Mouse (Mus musculus): ENCODE results near the gene Zeb2. TPM values are rescaled to one million over a fixed set of nuclear protein-coding genes. Genes with fewer than 3 reads are reported as not detected.

Gene Zeb2
- polyA plus RNA-seq, 1 experiment = 143 TPM

DNA sequence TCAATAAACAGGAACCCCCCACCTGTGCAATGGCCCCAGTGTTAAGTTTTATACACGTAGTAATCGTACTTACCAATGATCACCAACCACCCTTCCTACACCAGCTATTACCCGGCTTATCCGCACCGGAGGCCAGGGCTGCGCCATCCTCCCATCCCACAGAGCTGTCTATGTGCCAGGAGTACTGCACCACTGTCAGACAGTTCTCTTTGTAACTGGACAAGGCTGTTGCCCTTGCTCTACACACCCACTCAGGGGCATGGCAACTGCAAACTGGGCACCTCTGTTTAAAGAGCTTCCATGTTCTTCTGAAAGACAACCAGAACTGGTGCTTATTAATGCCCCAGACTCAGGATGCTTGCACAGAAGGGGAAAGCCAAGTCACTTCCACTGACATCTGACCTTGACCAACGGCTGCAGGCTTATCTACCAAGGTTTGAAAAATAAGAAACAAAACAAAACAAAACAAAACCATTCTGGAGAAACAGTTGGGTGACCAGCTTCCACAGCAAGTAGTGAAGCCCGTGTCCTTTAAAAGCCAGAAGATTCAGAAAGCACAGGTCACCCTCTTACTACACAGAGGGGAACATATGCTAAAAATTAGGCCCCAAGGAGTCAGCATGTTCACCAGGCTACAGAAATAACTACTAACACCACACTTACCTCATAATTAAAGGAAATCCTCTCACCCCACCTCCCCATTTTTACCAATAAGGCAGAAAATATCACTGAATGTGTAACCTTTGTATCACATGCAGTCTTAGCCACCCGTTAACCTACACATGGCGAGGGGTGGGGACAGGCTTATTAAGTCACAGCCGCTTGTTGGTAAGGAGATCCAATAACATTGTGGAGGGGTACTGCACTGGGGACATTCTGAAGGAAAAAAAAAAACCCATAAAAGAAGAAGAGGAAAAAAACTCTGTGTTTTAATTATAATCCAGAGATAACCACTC lies 62.8 kb downstream of the Zeb2 start:
- H3K27ac ChIP-seq (ENCODE audit: control insufficient read depth, insufficient read depth, low read depth, low read length, poor library complexity) = peak overlapping the region; percentile 12; the same call in 1 of the 2 replicates
- TF ChIP-seq CTCF (IDR thresholded peaks at IDR 0.05; ENCODE audit: control insufficient read depth, insufficient read depth, low read length) (no peak), POLR2A (IDR thresholded peaks at IDR 0.05; ENCODE audit: borderline replicate concordance, control insufficient read depth, low read depth, low read length) (no peak)
- H3K4me3 ChIP-seq (replicated peaks; ENCODE audit: control insufficient read depth, low read depth, low read length) = no peak overlapping the region
- H3K4me1 ChIP-seq (ENCODE audit: control insufficient read depth, insufficient read depth, low read length) = peaks cover 2% of the 10 kb centered on the region; the same call in 1 of the 2 replicates
- 79% methylated on average over 11 of the region's 11 CpGs for WGBS

DNA sequence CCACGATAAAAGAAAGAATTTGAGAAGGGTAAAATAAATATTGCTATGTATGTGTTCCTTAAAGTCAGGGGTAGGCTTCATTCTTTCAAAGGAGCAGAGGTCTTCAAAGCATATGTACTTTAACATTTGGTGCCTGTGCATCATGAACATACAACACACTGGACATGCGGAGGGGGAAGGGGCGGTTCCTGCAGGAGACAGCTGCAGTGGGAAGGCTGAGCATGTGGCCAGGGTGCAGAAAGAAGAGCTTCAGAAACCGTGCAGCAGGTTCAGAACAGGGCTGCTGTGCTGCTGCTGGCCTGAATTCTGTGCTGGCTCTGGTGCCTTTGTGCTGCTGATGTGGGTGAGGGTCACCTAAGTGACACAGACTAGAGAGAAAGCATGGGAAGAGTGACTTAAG lies 64.6 kb downstream of the Zeb2 start:
- WGBS = 50% methylated on average over 4 of the region's 4 CpGs
- Histone ChIP-seq H3K27ac (ENCODE audit: control insufficient read depth, insufficient read depth, low read depth, low read length, poor library complexity) (no peak overlapping the region), H3K4me3 (replicated peaks; ENCODE audit: control insufficient read depth, low read depth, low read length) (no peak overlapping the region), H3K4me1 (ENCODE audit: control insufficient read depth, insufficient read depth, low read length) (peaks cover 3% of the 10 kb centered on the region; the same call in 1 of the 2 replicates)
- no peak for TF ChIP-seq CTCF (IDR thresholded peaks at IDR 0.05; ENCODE audit: control insufficient read depth, insufficient read depth, low read length)
- no peak for TF ChIP-seq POLR2A (IDR thresholded peaks at IDR 0.05; ENCODE audit: borderline replicate concordance, control insufficient read depth, low read depth, low read length)

DNA sequence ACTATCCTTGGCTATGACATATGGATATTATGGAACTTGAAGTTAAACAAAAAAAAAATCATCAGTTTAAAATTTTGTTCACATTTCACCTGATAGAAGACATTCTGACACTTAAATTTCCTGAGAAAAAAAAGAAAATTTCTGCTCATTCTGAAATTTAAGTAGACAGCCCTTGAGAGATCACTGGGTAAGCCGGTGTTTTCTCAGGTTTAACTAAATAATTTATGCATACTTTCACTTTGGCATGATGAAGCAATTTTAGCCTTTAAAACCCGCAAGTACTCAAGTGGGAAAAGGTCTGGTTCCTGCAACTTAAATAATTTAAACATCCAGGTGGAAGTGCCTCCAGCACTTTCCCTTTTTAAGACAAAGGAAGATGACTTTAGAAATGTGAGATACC lies 65.9 kb downstream of the Zeb2 start:
- TF ChIP-seq CTCF (IDR thresholded peaks at IDR 0.05; ENCODE audit: control insufficient read depth, insufficient read depth, low read length) (no peak), POLR2A (IDR thresholded peaks at IDR 0.05; ENCODE audit: borderline replicate concordance, control insufficient read depth, low read depth, low read length) (no peak)
- Histone ChIP-seq H3K4me3 (replicated peaks; ENCODE audit: control insufficient read depth, low read depth, low read length) (no peak overlapping the region), H3K27ac (ENCODE audit: control insufficient read depth, insufficient read depth, low read depth, low read length, poor library complexity) (no peak overlapping the region), H3K4me1 (ENCODE audit: control insufficient read depth, insufficient read depth, low read length) (peaks cover 3% of the 10 kb centered on the region; the same call in 1 of the 2 replicates)
- 21% methylated on average over 2 of the region's 2 CpGs for WGBS

DNA sequence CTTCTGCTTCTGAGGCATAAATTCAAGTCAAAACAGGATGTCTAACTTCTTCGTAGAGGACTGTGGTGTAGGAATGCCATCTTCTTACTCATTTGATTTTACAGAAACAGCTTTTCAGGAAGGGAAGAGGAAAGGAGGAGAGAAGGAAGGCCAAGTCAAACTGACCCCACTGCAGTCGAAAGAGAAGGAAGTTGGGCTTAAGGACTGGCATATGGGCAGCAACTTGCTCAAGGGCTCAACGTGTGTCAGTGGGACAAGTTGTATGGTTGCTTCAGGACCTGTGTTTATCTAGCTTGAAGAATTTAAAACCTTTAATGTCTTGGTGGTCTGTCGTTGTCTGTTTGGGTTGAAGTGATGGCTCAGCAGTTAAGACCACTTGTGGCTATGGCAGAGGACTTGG lies 67.3 kb downstream of the Zeb2 start:
- Histone ChIP-seq H3K4me3 (replicated peaks; ENCODE audit: control insufficient read depth, low read depth, low read length) (no peak overlapping the region), H3K27ac (ENCODE audit: control insufficient read depth, insufficient read depth, low read depth, low read length, poor library complexity) (no peak overlapping the region), H3K4me1 (ENCODE audit: control insufficient read depth, insufficient read depth, low read length) (peaks cover 6% of the 10 kb centered on the region)
- TF ChIP-seq CTCF (IDR thresholded peaks at IDR 0.05; ENCODE audit: control insufficient read depth, insufficient read depth, low read length) (no peak), POLR2A (IDR thresholded peaks at IDR 0.05; ENCODE audit: borderline replicate concordance, control insufficient read depth, low read depth, low read length) (no peak)
- WGBS = 44% methylated on average over 4 of the region's 4 CpGs

GRCm38 (mm10) chr2:45049279-45049678 lies 67.9 kb downstream of the Zeb2 start:
- H3K4me3 ChIP-seq (replicated peaks; ENCODE audit: control insufficient read depth, low read depth, low read length) = no peak overlapping the region
- 4% methylated on average over 2 of the region's 2 CpGs for WGBS
- TF ChIP-seq POLR2A (IDR thresholded peaks at IDR 0.05; ENCODE audit: borderline replicate concordance, control insufficient read depth, low read depth, low read length) (no peak), CTCF (IDR thresholded peaks at IDR 0.05; ENCODE audit: control insufficient read depth, insufficient read depth, low read length) (no peak)
- no peak overlapping the region; the same call in 1 of the 2 replicates for H3K27ac ChIP-seq (ENCODE audit: control insufficient read depth, insufficient read depth, low read depth, low read length, poor library complexity)
- peaks cover 7% of the 10 kb centered on the region for H3K4me1 ChIP-seq (ENCODE audit: control insufficient read depth, insufficient read depth, low read length)

DNA sequence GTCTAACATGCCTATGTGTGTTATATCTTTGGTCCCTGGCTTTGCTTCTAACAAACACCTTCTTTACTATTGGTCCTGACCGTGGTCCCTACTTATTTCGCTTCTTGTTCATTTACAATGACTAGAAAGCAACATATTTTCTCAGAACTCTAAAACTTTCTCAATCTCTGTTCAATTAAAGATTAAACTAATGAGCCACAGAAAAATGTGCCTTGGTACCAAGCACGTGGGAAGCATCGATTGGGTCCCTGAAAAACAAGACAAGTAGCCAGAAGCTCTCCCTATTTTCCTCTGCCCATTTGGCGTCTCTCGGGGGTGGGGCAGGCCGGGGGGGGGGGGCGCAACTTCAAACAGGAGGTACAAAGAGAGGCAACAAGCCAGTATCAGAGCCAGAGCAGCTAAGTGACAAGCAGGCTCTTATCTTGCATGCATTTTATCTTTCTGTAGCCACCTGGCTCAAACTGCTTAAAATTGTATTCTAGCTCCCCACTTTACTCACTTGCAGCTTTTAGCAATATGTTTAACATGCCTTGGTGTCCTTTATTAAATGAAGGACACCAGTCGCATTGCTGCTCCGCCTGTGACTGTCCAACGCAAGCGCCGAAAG lies 76.4 kb downstream of the Zeb2 start:
- Histone ChIP-seq H3K27ac (ENCODE audit: control insufficient read depth, insufficient read depth, low read depth, low read length, poor library complexity) (0 out of 2 replicates have a peak overlapping the region, but pooled peaks have one; percentile 57), H3K4me3 (replicated peaks; ENCODE audit: control insufficient read depth, low read depth, low read length) (no peak overlapping the region), H3K4me1 (ENCODE audit: control insufficient read depth, insufficient read depth, low read length) (peaks cover 7% of the 10 kb centered on the region)
- 71% methylated on average over 13 of the region's 13 CpGs for WGBS
- TF ChIP-seq POLR2A (IDR thresholded peaks at IDR 0.05; ENCODE audit: borderline replicate concordance, control insufficient read depth, low read depth, low read length) (no peak), CTCF (IDR thresholded peaks at IDR 0.05; ENCODE audit: control insufficient read depth, insufficient read depth, low read length) (no peak)

GRCm38 (mm10) chr2:45039503-45039902 lies 77.7 kb downstream of the Zeb2 start:
- no peak for TF ChIP-seq POLR2A (IDR thresholded peaks at IDR 0.05; ENCODE audit: borderline replicate concordance, control insufficient read depth, low read depth, low read length)
- TF ChIP-seq CTCF (IDR thresholded peaks at IDR 0.05; ENCODE audit: control insufficient read depth, insufficient read depth, low read length) = no peak
- peaks cover 4% of the 10 kb centered on the region for H3K4me1 ChIP-seq (ENCODE audit: control insufficient read depth, insufficient read depth, low read length)
- H3K27ac ChIP-seq (ENCODE audit: control insufficient read depth, insufficient read depth, low read depth, low read length, poor library complexity) = no peak overlapping the region
- no peak overlapping the region for H3K4me3 ChIP-seq (replicated peaks; ENCODE audit: control insufficient read depth, low read depth, low read length)

- H3K27ac ChIP-seq (ENCODE audit: control insufficient read depth, insufficient read depth, low read depth, low read length, poor library complexity) = no peak overlapping the region
- 89% methylated on average over 7 of the region's 7 CpGs for WGBS
- no peak for TF ChIP-seq CTCF (IDR thresholded peaks at IDR 0.05; ENCODE audit: control insufficient read depth, insufficient read depth, low read length)
- no peaks in the 10 kb centered on the region for H3K4me1 ChIP-seq (ENCODE audit: control insufficient read depth, insufficient read depth, low read length)
- H3K4me3 ChIP-seq (replicated peaks; ENCODE audit: control insufficient read depth, low read depth, low read length) = no peak overlapping the region
Observed at GRCm38 (mm10) chr2:45028091-45028638, 89.0 kb downstream of the Zeb2 start.
